In the genomic region with DNA sequence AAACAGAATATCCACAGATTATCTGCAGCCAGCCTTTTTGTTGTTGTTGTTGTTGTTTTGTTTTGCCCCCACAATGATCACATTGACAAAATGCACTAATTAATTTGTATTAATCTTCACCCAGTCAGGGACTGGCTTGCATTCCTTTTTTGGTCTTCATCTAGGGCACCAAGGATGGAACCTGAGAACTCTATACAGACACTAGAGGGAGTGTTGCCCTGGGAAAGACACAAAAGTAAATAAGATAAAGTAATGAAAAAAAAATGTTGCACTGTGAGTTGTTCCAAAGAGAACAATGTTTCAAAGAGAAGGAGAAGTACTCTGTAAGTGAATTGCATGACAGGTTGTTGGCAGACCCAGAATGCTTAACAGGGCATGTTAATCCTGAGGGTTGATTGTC, we compare ENCODE assay signal across 24 mouse cellular contexts. TPM values are rescaled to one million over a fixed set of nuclear protein-coding genes. Genes with fewer than 3 reads are reported as not detected.
A peak's percentile ranks its signal among the peaks of the same experiment; 100 is the strongest.
DNase-seq lines count a peak whose midpoint lies in the region; ATAC-seq and TF ChIP-seq lines count a peak whose summit lies in the region.
"Had no signal": no experiment of that assay in that cellular context is flagged by ENCODE, and none has a peak within 500 bp of the region (broad histone marks: within the 10 kb centered on the region; RNA-seq: fewer than 3 reads in every experiment).

No protein-coding gene starts in this region.

- H3K4me3 ChIP-seq in hindbrain, postnatal 0 days (ENCODE audit: low read length): no peak overlapping the region
- no peak overlapping the region for H3K4me3 ChIP-seq in hindbrain, embryonic 14.5 days (replicated peaks; ENCODE audit: low read length)
- no peak overlapping the region for H3K4me3 ChIP-seq in layer of hippocampus, adult 2 months
- H3K4me3 ChIP-seq: embryonic facial prominence, embryonic 15.5 days; erythroblast, embryonic 14.5 days; forebrain, embryonic 10.5 days; forebrain, embryonic 15.5 days; heart, embryonic 13.5 days had no signal

- H3K27ac ChIP-seq in hindbrain, postnatal 0 days: no peak overlapping the region
- no peak overlapping the region for H3K27ac ChIP-seq in hindbrain, embryonic 14.5 days
- H3K27ac ChIP-seq in layer of hippocampus, adult 2 months: no peak overlapping the region
- H3K27ac ChIP-seq: embryonic facial prominence, embryonic 15.5 days; forebrain, embryonic 10.5 days; forebrain, embryonic 15.5 days; heart, embryonic 13.5 days had no signal

- TF ChIP-seq CTCF in hindbrain, postnatal 0 days (IDR thresholded peaks at IDR 0.05; ENCODE audit: low read depth): peak; percentile 53
- peak; percentile 76 for TF ChIP-seq CTCF in layer of hippocampus, adult 2 months (conservative IDR thresholded peaks at IDR 0.05)
- TF ChIP-seq CTCF in brain, embryonic 14.5 days (IDR thresholded peaks at IDR 0.05; ENCODE audit: borderline replicate concordance, extremely low read depth, insufficient read depth, insufficient read length): no peak

- no peaks in the 10 kb centered on the region for H3K27me3 ChIP-seq in hindbrain, postnatal 0 days (ENCODE audit: insufficient read depth, low read length)
- no peaks in the 10 kb centered on the region for H3K27me3 ChIP-seq in hindbrain, embryonic 14.5 days (ENCODE audit: control insufficient read depth, insufficient read depth, low read length)
- H3K27me3 ChIP-seq: embryonic facial prominence, embryonic 15.5 days; forebrain, embryonic 15.5 days had no signal

- no peak overlapping the region for H3K9ac ChIP-seq in hindbrain, postnatal 0 days (replicated peaks; ENCODE audit: low read length)
- H3K9ac ChIP-seq in hindbrain, embryonic 14.5 days: no peak overlapping the region
- H3K9ac ChIP-seq: embryonic facial prominence, embryonic 15.5 days; forebrain, embryonic 15.5 days; heart, embryonic 13.5 days had no signal

- no peaks in the 10 kb centered on the region for H3K9me3 ChIP-seq in hindbrain, postnatal 0 days (ENCODE audit: low read length)
- H3K9me3 ChIP-seq in hindbrain, embryonic 14.5 days (ENCODE audit: control insufficient read depth, low read length): peaks cover 12% of the 10 kb centered on the region; the same call in 1 of the 2 replicates
- H3K9me3 ChIP-seq: embryonic facial prominence, embryonic 15.5 days had no signal

- H3K36me3 ChIP-seq in hindbrain, postnatal 0 days (ENCODE audit: insufficient read depth, low read length): no peaks in the 10 kb centered on the region
- no peaks in the 10 kb centered on the region for H3K36me3 ChIP-seq in hindbrain, embryonic 14.5 days (replicated peaks; ENCODE audit: control insufficient read depth, insufficient read depth)
- H3K36me3 ChIP-seq: embryonic facial prominence, embryonic 15.5 days; forebrain, embryonic 10.5 days; forebrain, embryonic 15.5 days; heart, embryonic 13.5 days had no signal

- DNase-seq in hindbrain, postnatal 0 days (ENCODE audit: low spot score): peak; percentile 40
- DNase-seq in hindbrain, embryonic 14.5 days (ENCODE audit: low spot score): no peak
- DNase-seq in layer of hippocampus, adult 2 months (ENCODE audit: low spot score in 2 of 2): no peak
- DNase-seq in layer of hippocampus, postnatal 36 days: no peak
- peak; percentile 39 for DNase-seq in brain, adult 2 months (ENCODE audit: low read depth, low spot score)
- DNase-seq in brain, embryonic 14.5 days (ENCODE audit: low read depth): peak; percentile 22
- no peak for DNase-seq in layer of hippocampus, postnatal 25 days (ENCODE audit: extremely low spot score in 1 of 2, low spot score in 1 of 2)
- DNase-seq: adrenal gland, adult 2 months; adrenal gland, postnatal 25 days; cerebellum, adult 11 months; cerebellum, adult 9-10 months; cerebellum, postnatal 25 days; gastrocnemius, postnatal 14 days; heart, postnatal 36 days; kidney, adult 11 months had no signal

- no peak for TF ChIP-seq POLR2A in brain, embryonic 14.5 days (IDR thresholded peaks at IDR 0.05; ENCODE audit: borderline replicate concordance, extremely low read depth, insufficient read depth, insufficient read length, poor library complexity, severe bottlenecking)

- H3K4me1 ChIP-seq in hindbrain, postnatal 0 days (ENCODE audit: insufficient read depth, low read length): no peaks in the 10 kb centered on the region
- no peaks in the 10 kb centered on the region for H3K4me1 ChIP-seq in hindbrain, embryonic 14.5 days (replicated peaks; ENCODE audit: control insufficient read depth, insufficient read depth, low read length)
- H3K4me1 ChIP-seq: embryonic facial prominence, embryonic 15.5 days; forebrain, embryonic 10.5 days; forebrain, embryonic 15.5 days; heart, embryonic 13.5 days had no signal

- ATAC-seq in hindbrain, postnatal 0 days: no peak
- ATAC-seq in hindbrain, embryonic 14.5 days (ENCODE audit: low FRiP score): no peak
- ATAC-seq: forebrain, embryonic 15.5 days; hindbrain, embryonic 16.5 days had no signal

- no peak overlapping the region for H3K4me2 ChIP-seq in hindbrain, postnatal 0 days (ENCODE audit: low read depth, low read length)
- H3K4me2 ChIP-seq in hindbrain, embryonic 14.5 days (replicated peaks): no peak overlapping the region
- H3K4me2 ChIP-seq: embryonic facial prominence, embryonic 15.5 days; forebrain, embryonic 15.5 days; heart, embryonic 13.5 days had no signal

RNA-seq across cellular contexts. Expression of a gene that starts 9.6 kb away (rescaled TPM):
- 19.7 and 20.7 TPM in 2 replicates for total RNA-seq in hindbrain, postnatal 0 days (2014; rRNA removed)
- 11.5 and 12.2 TPM in 2 replicates for polyA plus RNA-seq in hindbrain, postnatal 0 days (2015; fragmentation: Nextera tagmentation; extraction: Ambion mirVana)
- polyA plus RNA-seq in hindbrain, embryonic 14.5 days (2014; fragmentation: Nextera tagmentation; extraction: Ambion mirVana): 16.9 and 20.2 TPM in 2 replicates
- total RNA-seq in layer of hippocampus, adult 2 months (2021): 10 to 100 TPM; 34.1 to 34.3 TPM
- total RNA-seq in layer of hippocampus, postnatal 36 days (2021): 10 to 100 TPM; 33.0 TPM
- polyA plus RNA-seq in brain, embryonic 14.5 days (2012; rRNA removed): 9.9 and 14.6 TPM in 2 replicates
- 10 to 100 TPM; 32.5 to 35.2 TPM for total RNA-seq in layer of hippocampus, postnatal 25 days (2021)
- total RNA-seq: adrenal gland, adult 2 months; ES-E14; gastrocnemius, adult 18-20 months; gastrocnemius, postnatal 14 days; heart, adult 8-10 months; heart, postnatal 36 days had no signal
- polyA plus RNA-seq: adrenal gland, adult 2 months; erythroblast, embryonic 14.5 days had no signal

Comparison
In these comparisons a context has a peak if more than half of its experiments do, and no peak if none do; other contexts are left out.
1. DNase-seq: peak in hindbrain, postnatal 0 days (single experiment), brain, adult 2 months (single experiment) and brain, embryonic 14.5 days (single experiment); none in hindbrain, embryonic 14.5 days (single experiment), layer of hippocampus, adult 2 months (0 of 2), layer of hippocampus, postnatal 36 days (0 of 2) and layer of hippocampus, postnatal 25 days (0 of 2).